Mouse (Mus musculus) hindbrain, embryonic 11.5 days (tissue): ENCODE results near the gene Smco2. TPM values are rescaled to one million over a fixed set of nuclear protein-coding genes. Genes with fewer than 3 reads are reported as not detected.

Experiments used
- ATAC-seq: fragments of 200-750 bp; cut with Nextera tagmentation; 2 replicates; pipeline ENCODE4 v1.8.0; 2017; ENCODE audit warnings: mild to moderate bottlenecking, moderate TSS enrichment, moderate library complexity; ENCODE audit not compliant: low FRiP score
- DNase-seq: peaks from one replicate; pipeline ENCODE4 v3.0.0-alpha.2; 2015; ENCODE audit warnings: low spot score
- H3K27ac ChIP-seq: fragments of 300-500 bp; sonication (generic); 2 replicates; pipeline ENCODE4 v1.5.1; 2014; ENCODE audit warnings: mild to moderate bottlenecking, low read depth, low read length
- H3K27me3 ChIP-seq: fragments of 300-500 bp; sonication (generic); 2 replicates; pipeline ENCODE4 v1.6.1; 2014; ENCODE audit warnings: mild to moderate bottlenecking, low read length, moderate library complexity, mixed read lengths; ENCODE audit not compliant: control insufficient read depth, insufficient read depth
- H3K36me3 ChIP-seq: fragments of 300-500 bp; sonication (generic); 2 replicates; pipeline ENCODE4 v1.6.1; 2014; ENCODE audit warnings: mild to moderate bottlenecking, low read length, moderate library complexity, mixed read lengths; ENCODE audit not compliant: control insufficient read depth, insufficient read depth
- H3K4me1 ChIP-seq: fragments of 300-500 bp; sonication (generic); replicated peaks from 2 replicates; pipeline ENCODE4 v1.6.1; 2014; ENCODE audit warnings: low read length, mixed read lengths; ENCODE audit not compliant: control insufficient read depth, insufficient read depth
- H3K4me2 ChIP-seq: fragments of 300-500 bp; sonication (generic); replicated peaks from 2 replicates; pipeline ENCODE4 v1.6.1; 2014; ENCODE audit warnings: mild to moderate bottlenecking, low read depth, low read length
- H3K4me3 ChIP-seq: fragments of 300-500 bp; sonication (generic); 2 replicates; pipeline ENCODE4 v1.5.1; 2014; ENCODE audit warnings: low read depth, low read length
- H3K9ac ChIP-seq: fragments of 300-500 bp; sonication (generic); 2 replicates; pipeline ENCODE4 v1.6.1; 2014; ENCODE audit warnings: low read depth, low read length
- H3K9me3 ChIP-seq: fragments of 300-500 bp; sonication (generic); 2 replicates; pipeline ENCODE4 v1.6.1; 2016; ENCODE audit warnings: low read length; ENCODE audit not compliant: control insufficient read depth
- WGBS: fragments of 180-500 bp; shearing (Covaris S2); extraction: QIAGEN DNeasy Blood & Tissue Kit; methylation state at CpG from one replicate; pipeline ENCODE4 v1.1.7; 2014; 5-methylcytosine and 5-hydroxymethylcytosine counted together
- polyA plus RNA-seq: library from polyadenylated mRNA; unstranded; fragments of >200 nt; fragmentation: Nextera tagmentation; extraction: Ambion mirVana; gene quantifications from 2 replicates; pipeline ENCODE4 v1.2.1, GENCODE M21; 2014

Smco2 gene
- not detected in 2 replicates for polyA plus RNA-seq

- ATAC-seq (no peak), DNase-seq (no peak)
- WGBS = 78% methylated on average over 4 of the region's 4 CpGs
- Histone ChIP-seq H3K9me3 (no peaks in the 10 kb centered on the region), H3K4me1 (no peaks in the 10 kb centered on the region), H3K4me2 (no peak within 1 kb of the TSS), H3K4me3 (no peak within 1 kb of the TSS), H3K9ac (no peak within 1 kb of the TSS), H3K36me3 (no peaks in the 10 kb centered on the region), H3K27ac (no peak within 1 kb of the TSS), H3K27me3 (no peaks in the 10 kb centered on the region)
Observed at GRCm38 (mm10) chr6:146850050-146850449, at the start of gene Smco2. TSS of gene Smco2 (plus strand) at chr6:146850104.

- 94% methylated on average over 6 of the region's 6 CpGs for WGBS
- no peak overlapping the region for H3K4me2 ChIP-seq
Observed at GRCm38 (mm10) chr6:146809991-146810390, 39.9 kb upstream of the Smco2 start.

GRCm38 (mm10) chr6:146813007-146813406 lies 36.9 kb upstream of the Smco2 start:
- Histone ChIP-seq H3K9ac (no peak overlapping the region), H3K27me3 (no peaks in the 10 kb centered on the region), H3K36me3 (no peaks in the 10 kb centered on the region), H3K27ac (no peak overlapping the region), H3K4me1 (no peaks in the 10 kb centered on the region), H3K9me3 (no peaks in the 10 kb centered on the region), H3K4me3 (no peak overlapping the region), H3K4me2 (no peak overlapping the region)
- no peak for DNase-seq
- no peak for ATAC-seq
- 88% methylated on average over 5 of the region's 5 CpGs for WGBS

More at GRCm38 (mm10) chr6:146809991-146810390, 39.9 kb upstream of the Smco2 start:
- no peak overlapping the region for H3K9ac ChIP-seq
- ATAC-seq = no peak
- H3K4me1 ChIP-seq = no peaks in the 10 kb centered on the region
- H3K27ac ChIP-seq = no peak overlapping the region
- H3K36me3 ChIP-seq = no peaks in the 10 kb centered on the region
- no peak overlapping the region for H3K4me3 ChIP-seq
- H3K9me3 ChIP-seq = no peaks in the 10 kb centered on the region
- DNase-seq = no peak
- H3K27me3 ChIP-seq = no peaks in the 10 kb centered on the region

GRCm38 (mm10) chr6:146820177-146820965 lies 29.5 kb upstream of the Smco2 start:
- Histone ChIP-seq H3K27ac (no peak overlapping the region), H3K9ac (no peak overlapping the region), H3K4me2 (no peak overlapping the region), H3K4me1 (no peaks in the 10 kb centered on the region), H3K36me3 (no peaks in the 10 kb centered on the region), H3K4me3 (no peak overlapping the region), H3K9me3 (no peaks in the 10 kb centered on the region), H3K27me3 (no peaks in the 10 kb centered on the region)
- no peak for DNase-seq
- no peak for ATAC-seq
- WGBS = 85% methylated on average over 29 of the region's 29 CpGs

- Histone ChIP-seq H3K27me3 (no peaks in the 10 kb centered on the region), H3K4me1 (no peaks in the 10 kb centered on the region), H3K9me3 (no peaks in the 10 kb centered on the region), H3K4me3 (no peak overlapping the region), H3K4me2 (no peak overlapping the region), H3K27ac (no peak overlapping the region), H3K36me3 (no peaks in the 10 kb centered on the region), H3K9ac (no peak overlapping the region)
- no peak for DNase-seq
- ATAC-seq = no peak
- 92% methylated on average over 13 of the region's 13 CpGs for WGBS
Observed at GRCm38 (mm10) chr6:146821958-146822357, 27.9 kb upstream of the Smco2 start.

- Histone ChIP-seq H3K36me3 (no peaks in the 10 kb centered on the region), H3K27ac (no peak overlapping the region), H3K4me2 (no peak overlapping the region), H3K4me3 (no peak overlapping the region), H3K9me3 (no peaks in the 10 kb centered on the region), H3K9ac (no peak overlapping the region), H3K27me3 (no peaks in the 10 kb centered on the region), H3K4me1 (no peaks in the 10 kb centered on the region)
- ATAC-seq (peak; percentile 40; the same call in 1 of the 2 replicates), DNase-seq (peak; percentile 78)
- 43% methylated on average over 16 of the region's 16 CpGs for WGBS
Observed at GRCm38 (mm10) chr6:146824727-146825486, 25.0 kb upstream of the Smco2 start.

GRCm38 (mm10) chr6:146825487-146825773 lies 24.5 kb upstream of the Smco2 start:
- H3K9me3 ChIP-seq = no peaks in the 10 kb centered on the region
- no peak overlapping the region for H3K4me2 ChIP-seq
- no peak overlapping the region for H3K27ac ChIP-seq
- H3K9ac ChIP-seq = no peak overlapping the region
- DNase-seq (no peak), ATAC-seq (peak; percentile 33; the same call in 1 of the 2 replicates)
- H3K4me1 ChIP-seq = no peaks in the 10 kb centered on the region
- H3K4me3 ChIP-seq = no peak overlapping the region
- 79% methylated on average over 1 of the region's 1 CpGs for WGBS
- no peaks in the 10 kb centered on the region for H3K27me3 ChIP-seq
- no peaks in the 10 kb centered on the region for H3K36me3 ChIP-seq

GRCm38 (mm10) chr6:146831320-146831719 lies 18.6 kb upstream of the Smco2 start:
- Histone ChIP-seq H3K4me2 (no peak overlapping the region), H3K36me3 (no peaks in the 10 kb centered on the region), H3K27ac (no peak overlapping the region), H3K4me1 (no peaks in the 10 kb centered on the region), H3K9ac (no peak overlapping the region), H3K9me3 (no peaks in the 10 kb centered on the region), H3K27me3 (no peaks in the 10 kb centered on the region), H3K4me3 (no peak overlapping the region)
- no peak for DNase-seq
- ATAC-seq = no peak
- 81% methylated on average over 12 of the region's 12 CpGs for WGBS
